Mouse (Mus musculus): Measurements from ENCODE around the gene A030005K14Rik. TPM values are rescaled to one million over a fixed set of nuclear protein-coding genes. Genes with fewer than 3 reads are reported as not detected.

Gene A030005K14Rik
- polyA plus RNA-seq, 1 experiment from 2014 or later = not detected

DNA sequence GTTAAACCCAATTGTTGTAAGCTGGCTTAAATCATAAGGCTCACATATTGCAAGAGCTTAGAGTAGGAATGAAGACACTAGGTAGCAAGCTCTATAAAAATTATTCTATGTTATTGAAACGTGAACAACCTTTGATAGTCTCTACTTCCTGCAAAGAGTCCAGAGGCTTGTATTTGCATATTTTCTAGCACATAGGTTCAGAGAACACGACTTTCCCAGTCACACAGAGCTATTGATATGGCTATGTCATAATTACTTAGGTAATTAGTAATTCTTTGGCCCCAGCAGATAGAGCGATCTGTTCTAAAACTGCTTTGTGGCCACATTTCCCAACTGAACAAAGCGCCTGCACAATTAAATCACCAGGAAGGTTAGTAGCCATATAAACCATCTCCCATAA is 37.8 kb upstream of the A030005K14Rik start:
- no peak overlapping the region for H3K27ac ChIP-seq (ENCODE audit: low read length)
- no peak overlapping the region for H3K4me3 ChIP-seq (ENCODE audit: low read depth, low read length)
- H3K4me1 ChIP-seq (ENCODE audit: insufficient read depth, low read depth, low read length) = no peaks in the 10 kb centered on the region
- no peaks in the 10 kb centered on the region for H3K27me3 ChIP-seq (replicated peaks; ENCODE audit: insufficient read depth, low read length)
- TF ChIP-seq CTCF (IDR thresholded peaks at IDR 0.05) (no peak), EP300 (IDR thresholded peaks at IDR 0.05) (no peak)
- H3K36me3 ChIP-seq (ENCODE audit: insufficient read depth, low read length) = no peaks in the 10 kb centered on the region
- no peak overlapping the region for H3K4me2 ChIP-seq (replicated peaks; ENCODE audit: low read depth, low read length)
- no peak overlapping the region for H3K9ac ChIP-seq (replicated peaks; ENCODE audit: low read depth)
- 80% methylated on average over 4 of the region's 4 CpGs for WGBS
- DNase-seq (ENCODE audit: low spot score) = no peak
- ATAC-seq = no peak
- H3K9me3 ChIP-seq (ENCODE audit: low read length) = no peaks in the 10 kb centered on the region

DNA sequence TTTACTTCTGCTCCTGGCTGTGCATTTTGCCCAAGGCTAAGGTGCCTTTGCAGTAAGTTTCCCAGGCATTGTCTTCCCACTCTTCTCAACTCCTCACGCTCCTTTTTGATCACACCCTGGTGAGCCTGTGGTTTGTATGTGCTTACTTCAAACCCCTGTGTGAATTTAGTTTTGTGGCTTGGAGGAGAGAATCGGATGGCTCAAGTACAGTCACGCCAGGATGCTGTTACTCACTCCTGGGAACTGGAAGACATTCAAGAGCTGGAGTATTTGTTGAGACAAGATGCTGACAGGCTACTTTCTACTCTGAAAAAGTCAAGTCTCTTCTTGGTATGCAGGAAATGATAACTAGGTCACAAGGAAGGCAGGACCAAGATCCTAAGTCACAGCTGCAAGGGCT is 32.1 kb upstream of the A030005K14Rik start:
- no peaks in the 10 kb centered on the region for H3K36me3 ChIP-seq (ENCODE audit: insufficient read depth, low read length)
- no peaks in the 10 kb centered on the region for H3K27me3 ChIP-seq (replicated peaks; ENCODE audit: insufficient read depth, low read length)
- H3K4me2 ChIP-seq (replicated peaks; ENCODE audit: low read depth, low read length) = no peak overlapping the region
- DNase-seq (ENCODE audit: low spot score) (no peak), ATAC-seq (no peak)
- no peaks in the 10 kb centered on the region for H3K9me3 ChIP-seq (ENCODE audit: low read length)
- H3K4me3 ChIP-seq (ENCODE audit: low read depth, low read length) = no peak overlapping the region
- 58% methylated on average over 3 of the region's 3 CpGs for WGBS
- H3K4me1 ChIP-seq (ENCODE audit: insufficient read depth, low read depth, low read length) = no peaks in the 10 kb centered on the region
- TF ChIP-seq CTCF (IDR thresholded peaks at IDR 0.05) (no peak), EP300 (IDR thresholded peaks at IDR 0.05) (no peak)
- H3K27ac ChIP-seq (ENCODE audit: low read length) = no peak overlapping the region
- H3K9ac ChIP-seq (replicated peaks; ENCODE audit: low read depth) = no peak overlapping the region

DNA sequence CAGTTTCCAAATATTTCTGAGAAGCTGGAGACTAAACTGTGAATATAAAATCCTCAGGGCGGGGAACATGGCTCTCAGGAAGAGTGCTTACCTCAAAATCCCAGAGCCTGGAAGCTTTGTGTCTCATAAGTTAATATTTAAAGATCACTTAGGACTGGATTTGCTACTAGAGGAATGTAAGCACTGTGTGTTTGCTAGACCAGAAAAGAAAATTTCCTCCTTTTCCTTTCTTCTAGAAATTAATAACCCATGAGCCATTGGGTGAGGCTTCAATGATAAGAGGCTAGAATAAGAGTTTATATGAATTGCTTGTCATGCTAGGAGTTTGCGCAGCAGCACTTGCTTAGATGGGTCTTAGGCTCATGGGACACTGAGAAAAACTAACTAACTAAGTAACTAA is 25.6 kb upstream of the A030005K14Rik start:
- H3K9ac ChIP-seq (replicated peaks; ENCODE audit: low read depth) = no peak overlapping the region
- no peak overlapping the region for H3K4me3 ChIP-seq (ENCODE audit: low read depth, low read length)
- 48% methylated on average over 2 of the region's 2 CpGs for WGBS
- H3K4me2 ChIP-seq (replicated peaks; ENCODE audit: low read depth, low read length) = no peak overlapping the region
- ATAC-seq = peak; percentile 50
- H3K4me1 ChIP-seq (ENCODE audit: insufficient read depth, low read depth, low read length) = no peaks in the 10 kb centered on the region
- H3K9me3 ChIP-seq (ENCODE audit: low read length) = no peaks in the 10 kb centered on the region
- no peaks in the 10 kb centered on the region for H3K36me3 ChIP-seq (ENCODE audit: insufficient read depth, low read length)
- peak; percentile 72 for DNase-seq (ENCODE audit: low spot score)
- no peak; the same call in 1 of the 2 replicates for TF ChIP-seq EP300 (IDR thresholded peaks at IDR 0.05)
- no peak for TF ChIP-seq CTCF (IDR thresholded peaks at IDR 0.05)
- H3K27ac ChIP-seq (ENCODE audit: low read length) = no peak overlapping the region
- no peaks in the 10 kb centered on the region for H3K27me3 ChIP-seq (replicated peaks; ENCODE audit: insufficient read depth, low read length)

DNA sequence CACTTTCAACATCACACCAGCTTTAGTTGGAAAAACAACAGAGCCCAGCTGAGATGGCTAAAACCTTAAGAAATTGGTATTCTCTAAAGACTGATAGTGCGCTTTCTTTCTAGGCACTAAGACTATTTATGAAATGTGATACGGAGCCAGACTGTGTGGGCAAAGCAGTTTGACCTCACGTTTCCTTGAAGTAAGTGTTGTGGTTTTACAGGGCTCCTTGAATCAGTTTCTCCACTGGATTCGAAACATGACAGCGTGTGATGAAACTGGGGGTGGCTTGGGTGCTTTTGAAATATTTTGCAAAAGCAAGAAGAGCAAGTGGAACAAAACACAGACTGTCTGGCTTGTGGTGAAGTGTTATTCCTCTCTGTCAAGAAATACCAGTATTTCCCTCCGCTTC is 17.8 kb upstream of the A030005K14Rik start:
- ATAC-seq = no peak
- no peak for TF ChIP-seq EP300 (IDR thresholded peaks at IDR 0.05)
- TF ChIP-seq CTCF (IDR thresholded peaks at IDR 0.05) = no peak

DNA sequence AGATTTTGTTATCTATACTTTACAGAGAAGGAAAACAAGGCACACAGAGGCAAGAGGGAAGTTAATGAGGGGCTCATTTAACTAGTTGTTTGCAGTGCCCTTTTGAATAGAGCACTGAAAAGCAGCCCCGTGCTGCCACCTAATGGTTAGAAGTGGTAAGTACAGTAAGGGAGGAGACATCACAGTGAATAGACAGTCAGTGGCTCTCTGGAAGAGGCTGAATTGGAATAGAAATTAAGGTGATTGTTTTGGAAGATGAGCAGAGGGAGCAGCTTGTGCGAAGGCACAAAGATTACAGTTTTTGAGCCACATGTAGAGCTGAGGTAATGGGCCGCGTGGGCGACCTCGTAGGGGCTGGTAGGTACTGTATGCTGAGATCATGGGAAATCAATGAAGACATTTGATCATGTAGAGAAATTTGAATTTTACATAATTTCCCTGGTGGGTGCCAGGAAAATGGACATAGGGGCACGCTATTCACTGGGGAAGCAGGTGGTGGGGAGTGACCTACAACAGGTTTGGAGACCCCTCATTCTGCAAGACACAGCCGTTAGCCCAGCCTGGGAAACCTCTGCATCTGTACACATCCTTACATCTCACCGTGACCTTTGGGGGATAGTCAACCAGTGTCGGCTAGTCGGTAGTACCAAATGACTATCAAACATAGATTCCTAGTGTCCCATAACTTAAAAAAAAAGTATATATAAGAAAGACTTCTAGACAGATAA is 17.2 kb upstream of the A030005K14Rik start:
- H3K36me3 ChIP-seq (ENCODE audit: insufficient read depth, low read length) = no peaks in the 10 kb centered on the region
- ATAC-seq (peak; percentile 49; the same call in 1 of the 2 replicates), DNase-seq (ENCODE audit: low spot score) (peak; percentile 65)
- no peaks in the 10 kb centered on the region for H3K27me3 ChIP-seq (replicated peaks; ENCODE audit: insufficient read depth, low read length)
- no peaks in the 10 kb centered on the region for H3K4me1 ChIP-seq (ENCODE audit: insufficient read depth, low read depth, low read length)
- TF ChIP-seq EP300 (IDR thresholded peaks at IDR 0.05) = no peak
- TF ChIP-seq CTCF (IDR thresholded peaks at IDR 0.05) = peak; percentile 91
- H3K27ac ChIP-seq (ENCODE audit: low read length) = no peak overlapping the region
- 44% methylated on average over 11 of the region's 11 CpGs for WGBS
- peak overlapping the region; percentile 34 for H3K4me3 ChIP-seq (ENCODE audit: low read depth, low read length)
- no peak overlapping the region; the same call in 1 of the 2 replicates for H3K9ac ChIP-seq (replicated peaks; ENCODE audit: low read depth)
- H3K4me2 ChIP-seq (replicated peaks; ENCODE audit: low read depth, low read length) = peak overlapping the region; percentile 51
- H3K9me3 ChIP-seq (ENCODE audit: low read length) = no peaks in the 10 kb centered on the region

More for the DNA sequence above, 17.8 kb upstream of the A030005K14Rik start:
- H3K4me2 ChIP-seq (replicated peaks; ENCODE audit: low read depth, low read length) = no peak overlapping the region
- no peaks in the 10 kb centered on the region for H3K36me3 ChIP-seq (ENCODE audit: insufficient read depth, low read length)
- H3K4me3 ChIP-seq (ENCODE audit: low read depth, low read length) = no peak overlapping the region
- H3K27me3 ChIP-seq (replicated peaks; ENCODE audit: insufficient read depth, low read length) = no peaks in the 10 kb centered on the region
- DNase-seq (ENCODE audit: low spot score) = no peak
- no peak overlapping the region for H3K27ac ChIP-seq (ENCODE audit: low read length)
- WGBS = 64% methylated on average over 6 of the region's 6 CpGs
- no peaks in the 10 kb centered on the region for H3K9me3 ChIP-seq (ENCODE audit: low read length)
- no peaks in the 10 kb centered on the region for H3K4me1 ChIP-seq (ENCODE audit: insufficient read depth, low read depth, low read length)
- no peak overlapping the region for H3K9ac ChIP-seq (replicated peaks; ENCODE audit: low read depth)

DNA sequence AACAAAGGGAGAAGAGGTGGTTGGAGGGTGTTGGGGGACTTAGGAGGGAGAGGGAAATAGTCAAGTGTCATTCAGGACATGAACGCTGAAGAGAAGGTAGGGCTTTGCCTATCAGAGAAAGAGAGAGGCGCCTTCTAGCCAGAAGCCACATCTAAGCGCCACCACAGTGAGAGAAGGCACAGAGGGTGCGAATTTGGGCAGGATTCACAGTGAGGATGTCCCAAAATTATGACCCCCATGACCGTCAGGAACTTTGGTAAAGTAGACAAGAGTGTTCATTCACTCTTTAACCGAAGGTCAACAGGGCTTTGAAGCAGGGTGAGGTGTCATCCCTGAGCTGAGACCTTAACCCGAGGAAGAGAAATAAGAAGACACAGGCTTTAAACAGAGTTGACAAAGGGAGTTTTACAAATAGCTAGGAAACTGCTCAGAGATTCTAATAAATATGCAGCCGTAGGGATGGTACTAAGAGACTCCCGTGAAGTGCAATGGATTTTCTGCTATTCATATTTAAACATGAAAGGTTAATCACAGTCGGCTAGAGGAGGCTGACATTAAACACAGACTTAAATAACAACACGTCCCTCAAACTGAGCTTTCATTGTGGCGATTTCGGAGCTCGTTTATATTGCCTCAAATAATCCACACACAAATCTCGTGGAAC is 16.5 kb upstream of the A030005K14Rik start:
- ATAC-seq = no peak
- Histone ChIP-seq H3K9me3 (ENCODE audit: low read length) (no peaks in the 10 kb centered on the region), H3K4me3 (ENCODE audit: low read depth, low read length) (peak overlapping the region; percentile 34), H3K4me2 (replicated peaks; ENCODE audit: low read depth, low read length) (peak overlapping the region; percentile 51), H3K9ac (replicated peaks; ENCODE audit: low read depth) (no peak overlapping the region; the same call in 1 of the 2 replicates), H3K27me3 (replicated peaks; ENCODE audit: insufficient read depth, low read length) (no peaks in the 10 kb centered on the region), H3K27ac (ENCODE audit: low read length) (no peak overlapping the region), H3K36me3 (ENCODE audit: insufficient read depth, low read length) (no peaks in the 10 kb centered on the region), H3K4me1 (ENCODE audit: insufficient read depth, low read depth, low read length) (no peaks in the 10 kb centered on the region)
- TF ChIP-seq EP300 (IDR thresholded peaks at IDR 0.05) (no peak), CTCF (IDR thresholded peaks at IDR 0.05) (no peak)
- no peak for DNase-seq (ENCODE audit: low spot score)
- 32% methylated on average over 15 of the region's 15 CpGs for WGBS

Data from lung, postnatal 0 days (tissue).